Mouse (Mus musculus): Measurements from ENCODE around the gene Hpgds. TPM values are rescaled to one million over a fixed set of nuclear protein-coding genes. Genes with fewer than 3 reads are reported as not detected.

Hpgds gene
- polyA plus RNA-seq (2012; rRNA removed) = 0.34 and 0.83 TPM in 2 replicates

- TF ChIP-seq POLR2A (IDR thresholded peaks at IDR 0.05; ENCODE audit: low read depth, low read length) (no peak), CTCF (conservative IDR thresholded peaks at IDR 0.05; ENCODE audit: insufficient read depth, insufficient read length, low read depth, low read length) (no peak)
Observed at GRCm38 (mm10) chr6:65144621-65145205, at the start of gene Hpgds. Gene Hpgds, minus strand, starts transcription at chr6:65144908.

GRCm38 (mm10) chr6:65164977-65165376 lies 20.3 kb upstream of the Hpgds start:
- H3K27me3 ChIP-seq (replicated peaks; ENCODE audit: control insufficient read depth, insufficient read depth, low read length) = no peaks in the 10 kb centered on the region; the same call in 1 of the 2 replicates
- no peak overlapping the region for H3K27ac ChIP-seq (ENCODE audit: insufficient read depth, low read depth, low read length)
- 38% methylated on average over 5 of the region's 5 CpGs for WGBS
- no peak for DNase-seq
- H3K4me3 ChIP-seq (ENCODE audit: insufficient read depth, low read depth, low read length) = no peak overlapping the region
- H3K36me3 ChIP-seq (ENCODE audit: control insufficient read depth, insufficient read depth, low read length) = no peaks in the 10 kb centered on the region
- TF ChIP-seq POLR2A (IDR thresholded peaks at IDR 0.05; ENCODE audit: low read depth, low read length) = no peak
- no peak for TF ChIP-seq CTCF (conservative IDR thresholded peaks at IDR 0.05; ENCODE audit: insufficient read depth, insufficient read length, low read depth, low read length)
- H3K4me1 ChIP-seq (ENCODE audit: control insufficient read depth, insufficient read depth, low read length) = no peaks in the 10 kb centered on the region

More at GRCm38 (mm10) chr6:65144621-65145205, at the start of gene Hpgds:
- peak; percentile 45 for DNase-seq
- H3K4me1 ChIP-seq (ENCODE audit: control insufficient read depth, insufficient read depth, low read length) = peaks cover 8% of the 10 kb centered on the region; the same call in 1 of the 2 replicates
- no peak within 1 kb of the TSS for H3K27ac ChIP-seq (ENCODE audit: insufficient read depth, low read depth, low read length)
- 12% methylated on average over 16 of the region's 16 CpGs for WGBS
- H3K27me3 ChIP-seq (replicated peaks; ENCODE audit: control insufficient read depth, insufficient read depth, low read length) = no peaks in the 10 kb centered on the region
- no peak within 1 kb of the TSS for H3K4me3 ChIP-seq (ENCODE audit: insufficient read depth, low read depth, low read length)
- H3K36me3 ChIP-seq (ENCODE audit: control insufficient read depth, insufficient read depth, low read length) = no peaks in the 10 kb centered on the region

GRCm38 (mm10) chr6:65164137-65164536 lies 19.4 kb upstream of the Hpgds start:
- Histone ChIP-seq H3K4me3 (ENCODE audit: insufficient read depth, low read depth, low read length) (no peak overlapping the region), H3K27me3 (replicated peaks; ENCODE audit: control insufficient read depth, insufficient read depth, low read length) (no peaks in the 10 kb centered on the region; the same call in 1 of the 2 replicates), H3K27ac (ENCODE audit: insufficient read depth, low read depth, low read length) (no peak overlapping the region), H3K4me1 (ENCODE audit: control insufficient read depth, insufficient read depth, low read length) (no peaks in the 10 kb centered on the region), H3K36me3 (ENCODE audit: control insufficient read depth, insufficient read depth, low read length) (no peaks in the 10 kb centered on the region)
- DNase-seq = no peak
- 74% methylated on average over 6 of the region's 6 CpGs for WGBS
- no peak for TF ChIP-seq CTCF (conservative IDR thresholded peaks at IDR 0.05; ENCODE audit: insufficient read depth, insufficient read length, low read depth, low read length)

GRCm38 (mm10) chr6:65159381-65159942 lies 14.8 kb upstream of the Hpgds start:
- TF ChIP-seq POLR2A (IDR thresholded peaks at IDR 0.05; ENCODE audit: low read depth, low read length) = no peak
- no peak for TF ChIP-seq CTCF (conservative IDR thresholded peaks at IDR 0.05; ENCODE audit: insufficient read depth, insufficient read length, low read depth, low read length)
- H3K27me3 ChIP-seq (replicated peaks; ENCODE audit: control insufficient read depth, insufficient read depth, low read length) = no peaks in the 10 kb centered on the region; the same call in 1 of the 2 replicates
- H3K27ac ChIP-seq (ENCODE audit: insufficient read depth, low read depth, low read length) = no peak overlapping the region
- no peaks in the 10 kb centered on the region for H3K36me3 ChIP-seq (ENCODE audit: control insufficient read depth, insufficient read depth, low read length)
- H3K4me1 ChIP-seq (ENCODE audit: control insufficient read depth, insufficient read depth, low read length) = no peaks in the 10 kb centered on the region
- 79% methylated on average over 4 of the region's 4 CpGs for WGBS
- DNase-seq = no peak
- H3K4me3 ChIP-seq (ENCODE audit: insufficient read depth, low read depth, low read length) = no peak overlapping the region

- TF ChIP-seq POLR2A (IDR thresholded peaks at IDR 0.05; ENCODE audit: low read depth, low read length) (no peak), CTCF (conservative IDR thresholded peaks at IDR 0.05; ENCODE audit: insufficient read depth, insufficient read length, low read depth, low read length) (no peak)
- no peak overlapping the region for H3K27ac ChIP-seq (ENCODE audit: insufficient read depth, low read depth, low read length)
- 93% methylated on average over 4 of the region's 4 CpGs for WGBS
- no peaks in the 10 kb centered on the region for H3K36me3 ChIP-seq (ENCODE audit: control insufficient read depth, insufficient read depth, low read length)
- DNase-seq = no peak
- no peak overlapping the region for H3K4me3 ChIP-seq (ENCODE audit: insufficient read depth, low read depth, low read length)
- no peaks in the 10 kb centered on the region; the same call in 1 of the 2 replicates for H3K27me3 ChIP-seq (replicated peaks; ENCODE audit: control insufficient read depth, insufficient read depth, low read length)
- no peaks in the 10 kb centered on the region for H3K4me1 ChIP-seq (ENCODE audit: control insufficient read depth, insufficient read depth, low read length)
Observed at GRCm38 (mm10) chr6:65157042-65157441, 12.3 kb upstream of the Hpgds start.

GRCm38 (mm10) chr6:65153570-65153969 lies 8.9 kb upstream of the Hpgds start:
- WGBS = 61% methylated on average over 3 of the region's 3 CpGs
- no peak for DNase-seq
- H3K27ac ChIP-seq (ENCODE audit: insufficient read depth, low read depth, low read length) = no peak overlapping the region
- H3K36me3 ChIP-seq (ENCODE audit: control insufficient read depth, insufficient read depth, low read length) = no peaks in the 10 kb centered on the region
- H3K27me3 ChIP-seq (replicated peaks; ENCODE audit: control insufficient read depth, insufficient read depth, low read length) = no peaks in the 10 kb centered on the region; the same call in 1 of the 2 replicates
- TF ChIP-seq CTCF (conservative IDR thresholded peaks at IDR 0.05; ENCODE audit: insufficient read depth, insufficient read length, low read depth, low read length) (no peak), POLR2A (IDR thresholded peaks at IDR 0.05; ENCODE audit: low read depth, low read length) (no peak)
- no peaks in the 10 kb centered on the region for H3K4me1 ChIP-seq (ENCODE audit: control insufficient read depth, insufficient read depth, low read length)
- H3K4me3 ChIP-seq (ENCODE audit: insufficient read depth, low read depth, low read length) = no peak overlapping the region

- H3K4me3 ChIP-seq (ENCODE audit: insufficient read depth, low read depth, low read length) = no peak overlapping the region
- no peaks in the 10 kb centered on the region for H3K36me3 ChIP-seq (ENCODE audit: control insufficient read depth, insufficient read depth, low read length)
- H3K27me3 ChIP-seq (replicated peaks; ENCODE audit: control insufficient read depth, insufficient read depth, low read length) = no peaks in the 10 kb centered on the region; the same call in 1 of the 2 replicates
- no peak overlapping the region for H3K27ac ChIP-seq (ENCODE audit: insufficient read depth, low read depth, low read length)
- TF ChIP-seq POLR2A (IDR thresholded peaks at IDR 0.05; ENCODE audit: low read depth, low read length) (no peak), CTCF (conservative IDR thresholded peaks at IDR 0.05; ENCODE audit: insufficient read depth, insufficient read length, low read depth, low read length) (no peak)
- no peak for DNase-seq
- no peaks in the 10 kb centered on the region for H3K4me1 ChIP-seq (ENCODE audit: control insufficient read depth, insufficient read depth, low read length)
- WGBS = 15% methylated on average over 22 of the region's 22 CpGs
Observed at GRCm38 (mm10) chr6:65150703-65151102, 6.0 kb upstream of the Hpgds start.
